Comparison of ENCODE assay signal across 10 mouse cellular contexts in the genomic region with DNA sequence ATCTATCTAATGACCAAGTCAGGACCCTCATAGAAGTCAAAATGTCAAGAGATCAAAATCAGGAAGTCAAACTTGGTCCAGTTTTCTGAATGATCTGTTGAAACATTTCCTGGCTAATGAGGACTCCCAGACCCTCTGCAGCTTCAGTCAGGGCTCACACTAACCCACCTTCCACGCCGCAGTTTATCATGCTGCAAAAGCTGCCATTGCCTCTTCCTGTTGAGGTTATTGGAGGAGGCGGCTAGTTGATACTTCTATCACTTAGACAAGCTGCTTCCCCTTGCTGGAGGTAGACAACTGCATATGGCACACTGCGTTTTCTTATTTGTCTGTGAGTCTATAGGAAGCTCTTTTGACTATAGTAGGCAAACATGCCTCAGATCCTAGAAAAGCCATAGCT.
"Had no signal": no experiment of that assay in that cellular context is flagged by ENCODE, and none has a peak within 500 bp of the region (broad histone marks: within the 10 kb centered on the region; RNA-seq: fewer than 3 reads in every experiment).

No protein-coding gene starts in this region.

- DNase-seq: lung, adult 18-20 months; lung, embryonic 14.5 days; lung, postnatal 10 days; lung, postnatal 4 days; midbrain, embryonic 14.5 days; right cerebral cortex, postnatal 14 days; thymus, adult 2 months; thymus, postnatal 25 days; thymus, postnatal 4 days had no signal

- ATAC-seq: midbrain, embryonic 16.5 days had no signal
